Mouse (Mus musculus) liver, embryonic 11.5 days (tissue): ENCODE data around the gene St6galnac3. TPM values are rescaled to one million over a fixed set of nuclear protein-coding genes. Genes with fewer than 3 reads are reported as not detected.

Experiments
- ATAC-seq: fragments of 200-750 bp; cut with Nextera tagmentation; replicated peaks from 2 replicates; pipeline ENCODE4 v1.8.0; 2017; ENCODE audit warnings: moderate number of reproducible peaks, mild to moderate bottlenecking, moderate TSS enrichment, moderate library complexity; ENCODE audit not compliant: low FRiP score
- DNase-seq: peaks from one replicate; pipeline ENCODE4 v3.0.0-alpha.2; 2017; ENCODE audit warnings: low spot score
- H3K27ac ChIP-seq: fragments of 300-500 bp; sonication (generic); 2 replicates; pipeline ENCODE4 v1.5.1; 2014; ENCODE audit warnings: mild to moderate bottlenecking, low read depth, low read length, control low read depth
- H3K27me3 ChIP-seq: fragments of 300-500 bp; sonication (generic); replicated peaks from 2 replicates; pipeline ENCODE4 v1.6.1; 2014; ENCODE audit warnings: low read length, mixed read lengths; ENCODE audit not compliant: control insufficient read depth, insufficient read depth
- H3K36me3 ChIP-seq: fragments of 300-500 bp; sonication (generic); 2 replicates; pipeline ENCODE4 v1.6.1; 2014; ENCODE audit warnings: mild to moderate bottlenecking, low read length, moderate library complexity, mixed read lengths; ENCODE audit not compliant: control insufficient read depth, insufficient read depth
- H3K4me1 ChIP-seq: fragments of 300-500 bp; sonication (generic); replicated peaks from 2 replicates; pipeline ENCODE4 v1.6.1; 2014; ENCODE audit warnings: low read length, mixed read lengths; ENCODE audit not compliant: control insufficient read depth, insufficient read depth
- H3K4me2 ChIP-seq: fragments of 300-500 bp; sonication (generic); 2 replicates; pipeline ENCODE4 v1.6.1; 2014; ENCODE audit warnings: mild to moderate bottlenecking, control low read depth, moderate library complexity
- H3K4me3 ChIP-seq: fragments of 300-500 bp; sonication (generic); 2 replicates; pipeline ENCODE4 v1.5.1; 2014; ENCODE audit warnings: low read depth, low read length, control low read depth
- H3K9ac ChIP-seq: fragments of 300-500 bp; sonication (generic); 2 replicates; pipeline ENCODE4 v1.6.1; 2014; ENCODE audit warnings: low read depth, low read length, control low read depth
- H3K9me3 ChIP-seq: fragments of 300-500 bp; sonication (generic); 2 replicates; pipeline ENCODE4 v1.6.1; 2016; ENCODE audit warnings: low read length, inconsistent platforms, mixed read lengths; ENCODE audit not compliant: control insufficient read depth
- WGBS: fragments of 180-500 bp; shearing (Covaris S2); extraction: QIAGEN DNeasy Blood & Tissue Kit; methylation state at CpG from one replicate; pipeline ENCODE4 v1.1.7; 2014; 5-methylcytosine and 5-hydroxymethylcytosine counted together
- polyA plus RNA-seq: library from polyadenylated mRNA; unstranded; fragments of >200 nt; fragmentation: Nextera tagmentation; extraction: Ambion mirVana; gene quantifications from 2 replicates; pipeline ENCODE4 v1.2.1, GENCODE M21; 2014

Gene St6galnac3
- polyA plus RNA-seq, 1 experiment from 2014 or later = 27.2 TPM

- H3K27me3 ChIP-seq = no peaks in the 10 kb centered on the region
- WGBS = 83% methylated on average over 5 of the region's 5 CpGs
- H3K9me3 ChIP-seq = no peaks in the 10 kb centered on the region
- H3K27ac ChIP-seq = no peak overlapping the region
- no peak for DNase-seq
- no peak overlapping the region for H3K4me2 ChIP-seq
- no peaks in the 10 kb centered on the region for H3K36me3 ChIP-seq
- H3K4me3 ChIP-seq = no peak overlapping the region
- no peak for ATAC-seq
- H3K9ac ChIP-seq = no peak overlapping the region
- no peaks in the 10 kb centered on the region for H3K4me1 ChIP-seq
Observed at GRCm38 (mm10) chr3:153626237-153626636, 98.7 kb downstream of the St6galnac3 start.

GRCm38 (mm10) chr3:153618976-153619375 lies 106.0 kb downstream of the St6galnac3 start:
- WGBS = 84% methylated on average over 7 of the region's 7 CpGs
- H3K36me3 ChIP-seq = peaks cover 2% of the 10 kb centered on the region; the same call in 1 of the 2 replicates

GRCm38 (mm10) chr3:153616849-153617248 lies 108.1 kb downstream of the St6galnac3 start:
- no peak for ATAC-seq
- Histone ChIP-seq H3K36me3 (peaks cover 2% of the 10 kb centered on the region; the same call in 1 of the 2 replicates), H3K4me2 (no peak overlapping the region), H3K4me3 (no peak overlapping the region), H3K4me1 (peaks cover 14% of the 10 kb centered on the region), H3K27ac (no peak overlapping the region), H3K27me3 (no peaks in the 10 kb centered on the region), H3K9ac (no peak overlapping the region), H3K9me3 (no peaks in the 10 kb centered on the region)
- no peak for DNase-seq
- WGBS = 42% methylated on average over 8 of the region's 8 CpGs

More at GRCm38 (mm10) chr3:153618976-153619375, 106.0 kb downstream of the St6galnac3 start:
- H3K27me3 ChIP-seq = no peaks in the 10 kb centered on the region
- no peak overlapping the region for H3K9ac ChIP-seq
- H3K4me2 ChIP-seq = no peak overlapping the region
- no peak for DNase-seq
- H3K9me3 ChIP-seq = no peaks in the 10 kb centered on the region
- peaks cover 14% of the 10 kb centered on the region for H3K4me1 ChIP-seq
- H3K27ac ChIP-seq = no peak overlapping the region
- H3K4me3 ChIP-seq = no peak overlapping the region
- ATAC-seq = 0 out of 2 replicates have a peak, but pooled peaks have one; percentile 33

DNA sequence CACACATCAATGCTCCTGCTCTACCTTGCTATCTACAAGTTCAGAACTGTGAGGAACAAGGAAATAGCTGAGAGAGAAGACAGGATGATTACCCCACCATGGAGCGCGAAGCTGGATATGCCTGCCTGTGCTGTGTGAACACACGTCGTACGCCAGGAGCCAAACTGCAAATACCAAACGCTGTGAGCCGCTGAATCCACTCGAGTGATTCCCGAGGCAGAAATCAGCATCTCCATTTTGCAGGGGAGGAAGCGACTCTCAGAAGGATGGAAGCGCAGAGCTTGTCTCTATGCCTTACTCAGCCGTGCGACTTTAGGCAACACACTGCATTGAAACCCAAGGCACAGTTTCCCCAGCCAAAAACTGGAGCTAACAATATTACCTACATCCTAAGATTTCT lies 114.7 kb downstream of the St6galnac3 start:
- H3K9ac ChIP-seq = no peak overlapping the region
- DNase-seq (no peak), ATAC-seq (no peak)
- H3K27me3 ChIP-seq = no peaks in the 10 kb centered on the region
- WGBS = 82% methylated on average over 13 of the region's 13 CpGs
- no peaks in the 10 kb centered on the region for H3K36me3 ChIP-seq
- no peak overlapping the region for H3K4me2 ChIP-seq
- no peaks in the 10 kb centered on the region for H3K4me1 ChIP-seq
- H3K27ac ChIP-seq = no peak overlapping the region
- no peaks in the 10 kb centered on the region for H3K9me3 ChIP-seq
- no peak overlapping the region for H3K4me3 ChIP-seq

DNA sequence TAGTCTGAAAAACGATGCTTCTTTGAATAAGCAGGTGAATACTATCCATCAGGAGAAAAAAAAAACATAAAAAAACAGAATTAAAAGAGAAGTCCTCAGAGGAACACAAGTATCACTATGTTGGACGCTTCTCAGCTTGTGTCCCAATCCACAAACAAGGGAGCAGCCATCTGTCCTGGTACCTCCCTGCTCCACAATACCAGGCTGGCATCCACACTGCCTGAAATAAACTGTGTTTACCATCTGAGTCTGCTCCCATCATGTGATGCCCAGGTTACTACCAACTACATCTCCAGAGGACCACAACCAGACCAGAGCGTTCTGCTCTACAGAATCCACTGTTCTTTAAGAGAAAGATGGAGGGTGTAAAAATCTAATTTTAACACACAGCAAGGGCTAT lies 118.6 kb downstream of the St6galnac3 start:
- no peaks in the 10 kb centered on the region for H3K27me3 ChIP-seq
- no peaks in the 10 kb centered on the region for H3K4me1 ChIP-seq
- no peaks in the 10 kb centered on the region for H3K9me3 ChIP-seq
- DNase-seq = no peak
- ATAC-seq = no peak
- H3K36me3 ChIP-seq = no peaks in the 10 kb centered on the region
- 88% methylated on average over 3 of the region's 3 CpGs for WGBS
- no peak overlapping the region for H3K9ac ChIP-seq
- H3K4me3 ChIP-seq = no peak overlapping the region
- no peak overlapping the region for H3K27ac ChIP-seq
- H3K4me2 ChIP-seq = no peak overlapping the region

DNA sequence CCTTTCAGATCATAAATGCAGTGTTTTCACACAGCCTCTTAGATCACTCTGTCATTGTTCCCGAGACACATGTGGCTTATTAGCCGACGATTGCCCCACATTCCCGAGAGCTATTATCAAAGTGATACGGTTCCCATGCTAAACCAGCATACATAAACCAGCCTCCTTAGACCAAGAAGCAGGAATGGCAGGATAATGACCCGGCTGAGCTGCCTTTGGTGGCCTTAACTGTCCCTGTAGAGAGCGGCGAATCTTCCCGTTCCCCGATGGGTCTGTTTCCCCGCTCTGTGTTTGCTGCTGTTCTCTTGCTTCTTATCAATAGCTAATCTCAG lies 119.2 kb downstream of the St6galnac3 start:
- H3K4me1 ChIP-seq = no peaks in the 10 kb centered on the region
- no peaks in the 10 kb centered on the region for H3K9me3 ChIP-seq
- 77% methylated on average over 11 of the region's 11 CpGs for WGBS
- ATAC-seq (no peak), DNase-seq (no peak)
- H3K4me3 ChIP-seq = no peak overlapping the region
- no peak overlapping the region for H3K4me2 ChIP-seq
- no peaks in the 10 kb centered on the region for H3K36me3 ChIP-seq
- no peaks in the 10 kb centered on the region for H3K27me3 ChIP-seq
- no peak overlapping the region for H3K27ac ChIP-seq
- H3K9ac ChIP-seq = no peak overlapping the region

GRCm38 (mm10) chr3:153605089-153605766 lies 119.7 kb downstream of the St6galnac3 start:
- no peaks in the 10 kb centered on the region for H3K4me1 ChIP-seq
- ATAC-seq = no peak
- H3K9me3 ChIP-seq = no peaks in the 10 kb centered on the region

GRCm38 (mm10) chr3:153599179-153599578 lies 125.8 kb downstream of the St6galnac3 start:
- no peak overlapping the region for H3K27ac ChIP-seq
- H3K4me3 ChIP-seq = no peak overlapping the region
- 0 out of 2 replicates have a peak, but pooled peaks cover under 1% of the 10 kb centered on the region for H3K4me1 ChIP-seq
- 0 out of 2 replicates have a peak, but pooled peaks have one; percentile 41 for ATAC-seq
- H3K9ac ChIP-seq = no peak overlapping the region
- no peak for DNase-seq
- 50% methylated on average over 2 of the region's 2 CpGs for WGBS
- no peak overlapping the region for H3K4me2 ChIP-seq
- H3K36me3 ChIP-seq = no peaks in the 10 kb centered on the region
- H3K27me3 ChIP-seq = no peaks in the 10 kb centered on the region
- H3K9me3 ChIP-seq = no peaks in the 10 kb centered on the region

More at GRCm38 (mm10) chr3:153605089-153605766, 119.7 kb downstream of the St6galnac3 start:
- no peak for DNase-seq
- no peak overlapping the region for H3K27ac ChIP-seq
- WGBS = 81% methylated on average over 19 of the region's 19 CpGs
- H3K9ac ChIP-seq = no peak overlapping the region
- no peaks in the 10 kb centered on the region for H3K36me3 ChIP-seq
- no peaks in the 10 kb centered on the region for H3K27me3 ChIP-seq
- H3K4me3 ChIP-seq = no peak overlapping the region
- H3K4me2 ChIP-seq = no peak overlapping the region

GRCm38 (mm10) chr3:153598631-153599030 lies 126.3 kb downstream of the St6galnac3 start:
- no peaks in the 10 kb centered on the region for H3K27me3 ChIP-seq
- ATAC-seq (no peak), DNase-seq (no peak)
- no peak overlapping the region for H3K9ac ChIP-seq
- H3K36me3 ChIP-seq = no peaks in the 10 kb centered on the region
- 0 out of 2 replicates have a peak, but pooled peaks cover 2% of the 10 kb centered on the region for H3K4me1 ChIP-seq
- no peak overlapping the region for H3K27ac ChIP-seq
- whole genome bisulfite sequencing = 93% methylated on average over 6 of the region's 6 CpGs
- no peak overlapping the region for H3K4me2 ChIP-seq
- H3K9me3 ChIP-seq = no peaks in the 10 kb centered on the region
- no peak overlapping the region for H3K4me3 ChIP-seq
